Comparison of ENCODE assay signal across 18 mouse cellular contexts in genomic region chr13:59844661-59845060, GRCm38 (mm10). TPM values are rescaled to one million over a fixed set of nuclear protein-coding genes. Genes with fewer than 3 reads are reported as not detected.
A peak's percentile ranks its signal among the peaks of the same experiment; 100 is the strongest.
DNase-seq lines count a peak whose midpoint lies in the region; ATAC-seq lines count a peak whose summit lies in the region.
"Had no signal": no experiment of that assay in that cellular context is flagged by ENCODE, and none has a peak within 500 bp of the region (broad histone marks: within the 10 kb centered on the region; RNA-seq: fewer than 3 reads in every experiment).

No protein-coding gene starts in this region.

- no peak overlapping the region for H3K4me2 ChIP-seq in heart, embryonic 12.5 days
- H3K4me2 ChIP-seq in midbrain, embryonic 11.5 days: no peak overlapping the region

- H3K36me3 ChIP-seq in heart, embryonic 12.5 days: no peaks in the 10 kb centered on the region
- H3K36me3 ChIP-seq in midbrain, embryonic 11.5 days (ENCODE audit: control insufficient read depth, insufficient read depth, low read length): no peaks in the 10 kb centered on the region
- no peaks in the 10 kb centered on the region for H3K36me3 ChIP-seq in midbrain, embryonic 10.5 days
- H3K36me3 ChIP-seq: G1E had no signal

- WGBS in heart, embryonic 12.5 days: 77% methylated on average over 5 of the region's 5 CpGs
- 91% methylated on average over 5 of the region's 5 CpGs for WGBS in midbrain, embryonic 11.5 days
- 90% methylated on average over 5 of the region's 5 CpGs for WGBS in midbrain, embryonic 10.5 days

- no peak for ATAC-seq in heart, embryonic 12.5 days (ENCODE audit: insufficient number of reproducible peaks, low FRiP score)
- ATAC-seq in midbrain, embryonic 11.5 days (ENCODE audit: low FRiP score): no peak
- ATAC-seq: activated CD4-positive, CD25-positive, alpha-beta regulatory T cell, adult 4 months; CD4-positive, CD25-positive, alpha-beta regulatory T cell, adult 4 months; Patski had no signal

- no peak overlapping the region for H3K4me3 ChIP-seq in heart, embryonic 12.5 days
- H3K4me3 ChIP-seq in midbrain, embryonic 11.5 days (ENCODE audit: low read depth, low read length): no peak overlapping the region
- no peak overlapping the region for H3K4me3 ChIP-seq in midbrain, embryonic 10.5 days

- H3K27ac ChIP-seq in heart, embryonic 12.5 days (ENCODE audit: poor library complexity, severe bottlenecking): no peak overlapping the region
- H3K27ac ChIP-seq in midbrain, embryonic 11.5 days (ENCODE audit: low read depth, low read length): no peak overlapping the region
- no peak overlapping the region for H3K27ac ChIP-seq in midbrain, embryonic 10.5 days (replicated peaks)

- no peaks in the 10 kb centered on the region for H3K9me3 ChIP-seq in heart, embryonic 12.5 days (replicated peaks)
- H3K9me3 ChIP-seq in midbrain, embryonic 11.5 days (ENCODE audit: control insufficient read depth, low read length): no peaks in the 10 kb centered on the region
- H3K9me3 ChIP-seq in midbrain, embryonic 10.5 days (replicated peaks): no peaks in the 10 kb centered on the region
- H3K9me3 ChIP-seq: G1E had no signal

- no peak overlapping the region for H3K9ac ChIP-seq in heart, embryonic 12.5 days
- H3K9ac ChIP-seq in midbrain, embryonic 11.5 days (ENCODE audit: low read length): no peak overlapping the region

- H3K4me1 ChIP-seq in heart, embryonic 12.5 days (replicated peaks): no peaks in the 10 kb centered on the region
- H3K4me1 ChIP-seq in midbrain, embryonic 11.5 days (ENCODE audit: control insufficient read depth, insufficient read depth, low read length): no peaks in the 10 kb centered on the region
- no peaks in the 10 kb centered on the region for H3K4me1 ChIP-seq in midbrain, embryonic 10.5 days

- H3K27me3 ChIP-seq in heart, embryonic 12.5 days (replicated peaks): no peaks in the 10 kb centered on the region
- H3K27me3 ChIP-seq in midbrain, embryonic 11.5 days (ENCODE audit: control insufficient read depth, insufficient read depth, low read length): no peaks in the 10 kb centered on the region
- no peaks in the 10 kb centered on the region for H3K27me3 ChIP-seq in midbrain, embryonic 10.5 days (ENCODE audit: low read depth, poor library complexity, severe bottlenecking)
- H3K27me3 ChIP-seq: Patski had no signal

- peak; percentile 52 for DNase-seq in heart, adult 11 months
- DNase-seq in midbrain, embryonic 11.5 days (ENCODE audit: low spot score, missing footprints): peak; percentile 68
- no peak for DNase-seq in midbrain, embryonic 10.5 days (ENCODE audit: low spot score)
- DNase-seq: adrenal gland, adult 2 months; adrenal gland, adult 8-10 months; adrenal gland, postnatal 10 days; adrenal gland, postnatal 14 days; adrenal gland, postnatal 25 days; adrenal gland, postnatal 36 days; B cell, adult 2 months; cerebellum, adult 11 months; cerebellum, adult 11-12 months; cerebellum, adult 18-20 months had no signal

RNA-seq across cellular contexts. Expression of gene Tut7, which starts 21.7 kb away (rescaled TPM):
- polyA plus RNA-seq in heart, embryonic 12.5 days (2016; fragmentation: Nextera tagmentation; extraction: Ambion mirVana): 45.3 and 46.4 TPM in 2 replicates
- polyA plus RNA-seq in midbrain, embryonic 11.5 days (2014; fragmentation: Nextera tagmentation; extraction: Ambion mirVana): 47.2 and 48.7 TPM in 2 replicates
- polyA plus RNA-seq in midbrain, embryonic 10.5 days (2016; fragmentation: Nextera tagmentation; extraction: Ambion mirVana): 34.8 and 44.6 TPM in 2 replicates
